Mouse (Mus musculus) embryonic facial prominence, embryonic 15.5 days (tissue): ENCODE measurements around the gene Ptges3l. TPM values are rescaled to one million over a fixed set of nuclear protein-coding genes. Genes with fewer than 3 reads are reported as not detected.
A peak's percentile ranks its signal among the peaks of the same experiment; 100 is the strongest.
"Not testable (repeated sequence)": the region's sequence is repeated elsewhere in the genome, so short reads cannot be mapped to it uniquely, and the experiment has no call there.

Experiments
- ATAC-seq: fragments of 200-750 bp; cut with Nextera tagmentation; 2 replicates; pipeline ENCODE4 v1.8.0; 2017; ENCODE audit warnings: low read depth, moderate TSS enrichment; ENCODE audit not compliant: insufficient number of reproducible peaks, low FRiP score, low TSS enrichment
- H3K27ac ChIP-seq: fragments of 300-500 bp; sonication (generic); replicated peaks from 2 replicates; pipeline ENCODE4 v1.5.1; 2015; ENCODE audit warnings: mild to moderate bottlenecking, inconsistent platforms
- H3K27me3 ChIP-seq: fragments of 300-500 bp; sonication (generic); 2 replicates; pipeline ENCODE4 v1.6.1; 2015; ENCODE audit warnings: inconsistent platforms
- H3K36me3 ChIP-seq: fragments of 300-500 bp; sonication (generic); 2 replicates; pipeline ENCODE4 v1.6.1; 2015; ENCODE audit warnings: mild to moderate bottlenecking, inconsistent platforms
- H3K4me1 ChIP-seq: fragments of 300-500 bp; sonication (generic); 2 replicates; pipeline ENCODE4 v1.6.1; 2015; ENCODE audit warnings: inconsistent platforms
- H3K4me2 ChIP-seq: fragments of 300-500 bp; sonication (generic); replicated peaks from 2 replicates; pipeline ENCODE4 v1.6.1; 2015; ENCODE audit warnings: mild to moderate bottlenecking, inconsistent platforms
- H3K4me3 ChIP-seq: fragments of 300-500 bp; sonication (generic); replicated peaks from 2 replicates; pipeline ENCODE4 v1.5.1; 2015; ENCODE audit warnings: mild to moderate bottlenecking, inconsistent platforms
- H3K9ac ChIP-seq: fragments of 300-500 bp; sonication (generic); 2 replicates; pipeline ENCODE4 v1.6.1; 2015; ENCODE audit warnings: inconsistent platforms
- H3K9me3 ChIP-seq: fragments of 300-500 bp; sonication (generic); replicated peaks from 2 replicates; pipeline ENCODE4 v1.6.1; 2016; ENCODE audit warnings: inconsistent platforms
- WGBS: fragments of 180-500 bp; shearing (Covaris S2); methylation state at CpG from one replicate; pipeline ENCODE4 v1.1.7; 2015; 5-methylcytosine and 5-hydroxymethylcytosine counted together
- polyA plus RNA-seq: library from polyadenylated mRNA; unstranded; fragments of >200 nt; fragmentation: Nextera tagmentation; extraction: Ambion mirVana; gene quantifications from 2 replicates; pipeline ENCODE4 v1.2.1, GENCODE M21; 2015

The Ptges3l gene
- polyA plus RNA-seq, 1 experiment from 2014 or later, result 19.8 TPM

GRCm38 (mm10) chr11:101454702-101455101, 29.6 kb upstream of the Ptges3l start:
- H3K4me1 ChIP-seq, result peaks cover 13% of the 10 kb centered on the region; the same call in 1 of the 2 replicates
- peaks cover 21% of the 10 kb centered on the region; the same call in 1 of the 2 replicates for H3K36me3 ChIP-seq
- 23% methylated on average over 6 of the region's 6 CpGs for WGBS
- no peak overlapping the region for H3K4me2 ChIP-seq
- no peaks in the 10 kb centered on the region for H3K9me3 ChIP-seq
- no peak overlapping the region for H3K9ac ChIP-seq
- no peak for ATAC-seq
- H3K27ac ChIP-seq, result peak overlapping the region; percentile 51; the same call in 1 of the 2 replicates
- no peaks in the 10 kb centered on the region for H3K27me3 ChIP-seq
- H3K4me3 ChIP-seq, result no peak overlapping the region

- Histone ChIP-seq H3K4me2 (no peak overlapping the region), H3K36me3 (no peaks in the 10 kb centered on the region; the same call in 1 of the 2 replicates), H3K4me3 (no peak overlapping the region), H3K9me3 (no peaks in the 10 kb centered on the region), H3K27ac (no peak overlapping the region), H3K27me3 (no peaks in the 10 kb centered on the region), H3K9ac (no peak overlapping the region), H3K4me1 (peaks cover 25% of the 10 kb centered on the region; the same call in 1 of the 2 replicates)
- no peak for ATAC-seq
- 63% methylated on average over 10 of the region's 10 CpGs for WGBS
These were observed 27.1 kb upstream of the Ptges3l start for GRCm38 (mm10) chr11:101452093-101452774.

- Histone ChIP-seq H3K4me2 (no peak overlapping the region), H3K27me3 (no peaks in the 10 kb centered on the region), H3K9me3 (no peaks in the 10 kb centered on the region), H3K27ac (no peak overlapping the region), H3K4me1 (peaks cover 25% of the 10 kb centered on the region; the same call in 1 of the 2 replicates), H3K9ac (no peak overlapping the region), H3K4me3 (no peak overlapping the region), H3K36me3 (no peaks in the 10 kb centered on the region)
- WGBS, result 89% methylated on average over 10 of the region's 10 CpGs
- no peak for ATAC-seq
These were observed 26.4 kb upstream of the Ptges3l start for GRCm38 (mm10) chr11:101451536-101451935.

- Histone ChIP-seq H3K9ac (no peak overlapping the region), H3K4me3 (no peak overlapping the region), H3K9me3 (no peaks in the 10 kb centered on the region), H3K4me2 (no peak overlapping the region), H3K4me1 (peaks cover 25% of the 10 kb centered on the region; the same call in 1 of the 2 replicates), H3K27ac (no peak overlapping the region), H3K36me3 (peaks cover 6% of the 10 kb centered on the region), H3K27me3 (no peaks in the 10 kb centered on the region)
- ATAC-seq, result no peak
- WGBS, result 81% methylated on average over 3 of the region's 3 CpGs
These were observed 25.3 kb upstream of the Ptges3l start for GRCm38 (mm10) chr11:101450394-101450793.

GRCm38 (mm10) chr11:101449596-101449995, 24.5 kb upstream of the Ptges3l start:
- H3K9me3 ChIP-seq, H3K4me2 ChIP-seq, ATAC-seq, H3K9ac ChIP-seq, H3K4me3 ChIP-seq, H3K27ac ChIP-seq, H3K27me3 ChIP-seq: not testable (repeated sequence)
- H3K36me3 ChIP-seq, result peaks cover 13% of the 10 kb centered on the region
- 89% methylated on average over 4 of the region's 4 CpGs for WGBS
- H3K4me1 ChIP-seq, result peaks cover 23% of the 10 kb centered on the region; the same call in 1 of the 2 replicates

- H3K36me3 ChIP-seq, result peaks cover 20% of the 10 kb centered on the region
- peaks cover 30% of the 10 kb centered on the region for H3K4me1 ChIP-seq
- H3K27ac ChIP-seq, result peak overlapping the region; percentile 71; the same call in 1 of the 2 replicates
- H3K4me2 ChIP-seq, result peak overlapping the region; percentile 45
- peak overlapping the region; percentile 46 for H3K4me3 ChIP-seq
- H3K9me3 ChIP-seq, result no peaks in the 10 kb centered on the region
- H3K27me3 ChIP-seq, result no peaks in the 10 kb centered on the region
- no peak overlapping the region for H3K9ac ChIP-seq
- 83% methylated on average over 4 of the region's 4 CpGs for WGBS
- no peak for ATAC-seq
These were observed 23.8 kb upstream of the Ptges3l start for GRCm38 (mm10) chr11:101448899-101449298.

- Histone ChIP-seq H3K9me3 (no peaks in the 10 kb centered on the region), H3K27ac (peak within 1 kb of the TSS; percentile 71), H3K36me3 (peaks cover 24% of the 10 kb centered on the region), H3K9ac (peak within 1 kb of the TSS; percentile 35; the same call in 1 of the 2 replicates), H3K4me3 (peak within 1 kb of the TSS; percentile 46), H3K4me1 (peaks cover 36% of the 10 kb centered on the region), H3K27me3 (no peaks in the 10 kb centered on the region), H3K4me2 (peak within 1 kb of the TSS; percentile 45)
- WGBS, result 17% methylated on average over 10 of the region's 10 CpGs
- peak; percentile 71; the same call in 1 of the 2 replicates for ATAC-seq
These were observed 23.2 kb upstream of the Ptges3l start, which contains the start of gene Ifi35 for GRCm38 (mm10) chr11:101448274-101448746. Ifi35 (plus strand) TSS chr11:101448407.

GRCm38 (mm10) chr11:101447786-101448185, 22.7 kb upstream of the Ptges3l start:
- no peaks in the 10 kb centered on the region for H3K27me3 ChIP-seq
- H3K9me3 ChIP-seq, result no peaks in the 10 kb centered on the region
- peak overlapping the region; percentile 71 for H3K27ac ChIP-seq
- no peak overlapping the region for H3K4me3 ChIP-seq
- ATAC-seq, result no peak
- H3K4me2 ChIP-seq, result peak overlapping the region; percentile 45
- peaks cover 38% of the 10 kb centered on the region for H3K4me1 ChIP-seq
- no peak overlapping the region for H3K9ac ChIP-seq
- peaks cover 24% of the 10 kb centered on the region for H3K36me3 ChIP-seq
- WGBS, result 71% methylated on average over 5 of the region's 5 CpGs

- H3K4me3 ChIP-seq, H3K9me3 ChIP-seq, H3K4me2 ChIP-seq, H3K27ac ChIP-seq, ATAC-seq, H3K9ac ChIP-seq, H3K27me3 ChIP-seq: not testable (repeated sequence)
- Histone ChIP-seq H3K4me1 (peaks cover 35% of the 10 kb centered on the region), H3K36me3 (peaks cover 24% of the 10 kb centered on the region)
- WGBS, result 92% methylated on average over 8 of the region's 8 CpGs
These were observed 21.7 kb upstream of the Ptges3l start for GRCm38 (mm10) chr11:101446860-101447259.

- no peaks in the 10 kb centered on the region for H3K9me3 ChIP-seq
- H3K4me3 ChIP-seq, result no peak overlapping the region
- 100% methylated on average over 1 of the region's 1 CpGs for WGBS
- no peak overlapping the region for H3K4me2 ChIP-seq
- peaks cover 24% of the 10 kb centered on the region for H3K36me3 ChIP-seq
- H3K4me1 ChIP-seq, result peaks cover 30% of the 10 kb centered on the region
- no peak for ATAC-seq
- H3K27ac ChIP-seq, result no peak overlapping the region
- no peaks in the 10 kb centered on the region for H3K27me3 ChIP-seq
- H3K9ac ChIP-seq, result no peak overlapping the region
These were observed 21.2 kb upstream of the Ptges3l start for GRCm38 (mm10) chr11:101446319-101446718.

- ATAC-seq, result no peak
- peak overlapping the region; percentile 53 for H3K4me2 ChIP-seq
- WGBS, result 0% methylated on average over 14 of the region's 14 CpGs
These were observed 17.6 kb upstream of the Ptges3l start for GRCm38 (mm10) chr11:101442760-101443159.

More at GRCm38 (mm10) chr11:101442760-101443159, 17.6 kb upstream of the Ptges3l start:
- Histone ChIP-seq H3K27me3 (no peaks in the 10 kb centered on the region), H3K9me3 (no peaks in the 10 kb centered on the region), H3K4me3 (peak overlapping the region; percentile 79), H3K9ac (peak overlapping the region; percentile 56), H3K36me3 (peaks cover 24% of the 10 kb centered on the region), H3K27ac (peak overlapping the region; percentile 92), H3K4me1 (peaks cover 16% of the 10 kb centered on the region)
